Mouse (Mus musculus): ENCODE measurements around the gene Gm20503. TPM values are rescaled to one million over a fixed set of nuclear protein-coding genes. Genes with fewer than 3 reads are reported as not detected.

Gene Gm20503
- polyA plus RNA-seq, 1 experiment from 2014 or later = 10.1 TPM

- Histone ChIP-seq H3K9me3 (ENCODE audit: low read length) (no peaks in the 10 kb centered on the region), H3K27me3 (ENCODE audit: insufficient read depth, low read length) (no peaks in the 10 kb centered on the region), H3K4me3 (ENCODE audit: low read length) (peak within 1 kb of the TSS; percentile 76), H3K4me1 (ENCODE audit: insufficient read depth, low read length) (peaks cover 10% of the 10 kb centered on the region; the same call in 1 of the 2 replicates), H3K4me2 (replicated peaks; ENCODE audit: low read depth, low read length) (peak within 1 kb of the TSS; percentile 94), H3K27ac (ENCODE audit: low read length) (peak within 1 kb of the TSS; percentile 27; the same call in 1 of the 2 replicates), H3K9ac (replicated peaks; ENCODE audit: low read length) (peak within 1 kb of the TSS; percentile 79), H3K36me3 (ENCODE audit: insufficient read depth, low read length) (no peaks in the 10 kb centered on the region)
- 1% methylated on average over 28 of the region's 28 CpGs for WGBS
- peak; percentile 82 for ATAC-seq (ENCODE audit: low FRiP score, low TSS enrichment)
Measured at GRCm38 (mm10) chr4:58986540-58987190, 16.3 kb upstream of the Gm20503 start, which contains the start of gene Ptgr1. TSS of gene Ptgr1 (minus strand) at chr4:58987119.

DNA sequence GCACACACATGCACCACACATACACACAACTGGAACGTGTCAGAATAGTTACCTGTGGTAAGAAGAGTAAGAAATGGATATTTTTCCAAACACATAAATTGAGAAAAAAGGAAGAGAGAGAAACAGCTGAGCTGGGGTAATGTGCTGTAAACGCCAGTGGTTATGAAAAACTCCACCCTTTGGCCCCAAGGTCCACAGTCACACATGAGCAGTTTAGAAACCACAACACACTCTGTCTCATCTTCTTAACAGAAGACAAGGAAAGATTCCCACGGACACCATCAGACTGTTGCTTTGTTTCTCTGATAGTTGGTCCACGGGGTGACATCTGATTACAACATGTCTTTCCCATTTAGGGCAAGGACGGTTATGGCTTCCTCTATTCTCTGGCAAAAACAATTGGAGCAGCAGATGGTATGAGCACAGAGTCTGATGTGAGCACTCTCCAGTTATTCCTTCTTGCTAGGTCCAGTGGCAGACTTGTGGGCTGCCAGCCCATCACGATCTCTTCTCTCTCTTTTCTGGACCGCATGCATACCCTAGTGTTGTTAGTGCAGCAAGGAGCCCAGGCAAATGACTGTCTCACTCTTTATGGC is 13.6 kb upstream of the Gm20503 start:
- H3K4me3 ChIP-seq (ENCODE audit: low read length) = no peak overlapping the region
- H3K36me3 ChIP-seq (ENCODE audit: insufficient read depth, low read length) = no peaks in the 10 kb centered on the region
- H3K27ac ChIP-seq (ENCODE audit: low read length) = no peak overlapping the region
- no peaks in the 10 kb centered on the region for H3K9me3 ChIP-seq (ENCODE audit: low read length)
- no peak for ATAC-seq (ENCODE audit: low FRiP score, low TSS enrichment)
- WGBS = 78% methylated on average over 7 of the region's 7 CpGs
- H3K4me1 ChIP-seq (ENCODE audit: insufficient read depth, low read length) = peaks cover 10% of the 10 kb centered on the region; the same call in 1 of the 2 replicates
- H3K4me2 ChIP-seq (replicated peaks; ENCODE audit: low read depth, low read length) = no peak overlapping the region
- no peaks in the 10 kb centered on the region for H3K27me3 ChIP-seq (ENCODE audit: insufficient read depth, low read length)
- no peak overlapping the region for H3K9ac ChIP-seq (replicated peaks; ENCODE audit: low read length)

DNA sequence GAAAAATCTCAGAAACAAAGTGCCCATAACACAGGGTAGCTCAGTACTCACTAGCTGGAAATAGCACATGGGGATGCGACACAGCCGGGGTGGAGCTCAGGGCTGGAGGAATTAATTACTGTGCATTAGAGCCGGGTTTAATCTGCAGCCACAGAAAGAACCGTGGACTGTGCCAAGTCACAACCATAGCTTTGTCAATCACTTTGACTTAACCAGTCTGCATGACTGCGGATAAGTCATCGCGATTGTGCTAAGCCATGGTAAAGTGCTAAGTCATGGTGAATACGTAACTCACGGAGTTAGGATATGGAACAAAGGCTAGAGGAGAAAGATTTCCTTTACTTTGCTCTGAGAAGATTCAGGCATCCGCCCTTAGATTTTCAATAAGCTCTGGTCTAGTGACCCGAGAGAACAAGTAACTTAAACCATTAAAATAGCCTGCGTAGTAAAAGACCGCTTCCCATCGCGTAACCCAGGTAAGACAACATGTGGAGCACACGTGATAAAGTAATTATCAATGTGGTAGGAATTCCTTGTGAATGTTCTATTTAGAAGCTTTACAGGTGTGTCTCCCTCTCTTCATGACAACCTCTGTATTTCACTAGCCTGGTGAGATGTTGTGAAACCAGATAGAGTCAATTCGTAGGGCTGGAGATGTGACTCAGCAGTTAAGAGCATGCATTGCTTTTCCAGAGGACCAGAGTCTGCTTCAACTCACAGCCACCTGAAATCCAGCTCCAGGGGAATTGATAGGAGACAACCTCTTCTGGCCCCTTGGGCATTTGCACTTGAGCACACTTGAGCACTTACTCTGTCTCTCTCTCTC is 12.2 kb upstream of the Gm20503 start:
- no peak overlapping the region for H3K4me2 ChIP-seq (replicated peaks; ENCODE audit: low read depth, low read length)
- H3K4me1 ChIP-seq (ENCODE audit: insufficient read depth, low read length) = peaks cover 15% of the 10 kb centered on the region; the same call in 1 of the 2 replicates
- H3K9me3 ChIP-seq (ENCODE audit: low read length) = no peaks in the 10 kb centered on the region
- no peaks in the 10 kb centered on the region for H3K27me3 ChIP-seq (ENCODE audit: insufficient read depth, low read length)
- no peak overlapping the region for H3K27ac ChIP-seq (ENCODE audit: low read length)
- H3K36me3 ChIP-seq (ENCODE audit: insufficient read depth, low read length) = no peaks in the 10 kb centered on the region
- no peak overlapping the region for H3K9ac ChIP-seq (replicated peaks; ENCODE audit: low read length)
- no peak for ATAC-seq (ENCODE audit: low FRiP score, low TSS enrichment)
- WGBS = 87% methylated on average over 17 of the region's 17 CpGs
- no peak overlapping the region for H3K4me3 ChIP-seq (ENCODE audit: low read length)

- 77% methylated on average over 5 of the region's 5 CpGs for WGBS
- H3K9me3 ChIP-seq (ENCODE audit: low read length) = no peaks in the 10 kb centered on the region
- H3K36me3 ChIP-seq (ENCODE audit: insufficient read depth, low read length) = no peaks in the 10 kb centered on the region
- H3K4me3 ChIP-seq (ENCODE audit: low read length) = no peak overlapping the region
- H3K4me1 ChIP-seq (ENCODE audit: insufficient read depth, low read length) = peaks cover 15% of the 10 kb centered on the region; the same call in 1 of the 2 replicates
- H3K27ac ChIP-seq (ENCODE audit: low read length) = no peak overlapping the region
- ATAC-seq (ENCODE audit: low FRiP score, low TSS enrichment) = no peak
- H3K4me2 ChIP-seq (replicated peaks; ENCODE audit: low read depth, low read length) = no peak overlapping the region
- H3K27me3 ChIP-seq (ENCODE audit: insufficient read depth, low read length) = no peaks in the 10 kb centered on the region
- H3K9ac ChIP-seq (replicated peaks; ENCODE audit: low read length) = no peak overlapping the region
Measured at GRCm38 (mm10) chr4:58992195-58992594, 10.8 kb upstream of the Gm20503 start.

GRCm38 (mm10) chr4:58994762-58995161 is 8.2 kb upstream of the Gm20503 start, which contains the start of gene Dnajc25:
TSS of gene Dnajc25 (plus strand) at chr4:58995062.
- Histone ChIP-seq H3K4me1 (ENCODE audit: insufficient read depth, low read length) (0 out of 2 replicates have a peak, but pooled peaks cover 8% of the 10 kb centered on the region), H3K4me2 (replicated peaks; ENCODE audit: low read depth, low read length) (0 out of 2 replicates have a peak within 1 kb of the TSS, but pooled peaks have one; percentile 14), H3K27me3 (ENCODE audit: insufficient read depth, low read length) (no peaks in the 10 kb centered on the region), H3K9ac (replicated peaks; ENCODE audit: low read length) (no peak within 1 kb of the TSS), H3K4me3 (ENCODE audit: low read length) (no peak within 1 kb of the TSS), H3K27ac (ENCODE audit: low read length) (no peak within 1 kb of the TSS), H3K36me3 (ENCODE audit: insufficient read depth, low read length) (no peaks in the 10 kb centered on the region), H3K9me3 (ENCODE audit: low read length) (no peaks in the 10 kb centered on the region)
- no peak for ATAC-seq (ENCODE audit: low FRiP score, low TSS enrichment)
- WGBS = 72% methylated on average over 4 of the region's 4 CpGs

- Histone ChIP-seq H3K27ac (ENCODE audit: low read length) (no peak overlapping the region), H3K9me3 (ENCODE audit: low read length) (no peaks in the 10 kb centered on the region), H3K4me2 (replicated peaks; ENCODE audit: low read depth, low read length) (0 out of 2 replicates have a peak overlapping the region, but pooled peaks have one; percentile 14), H3K27me3 (ENCODE audit: insufficient read depth, low read length) (no peaks in the 10 kb centered on the region), H3K4me1 (ENCODE audit: insufficient read depth, low read length) (0 out of 2 replicates have a peak, but pooled peaks cover 8% of the 10 kb centered on the region), H3K36me3 (ENCODE audit: insufficient read depth, low read length) (no peaks in the 10 kb centered on the region), H3K4me3 (ENCODE audit: low read length) (no peak overlapping the region), H3K9ac (replicated peaks; ENCODE audit: low read length) (no peak overlapping the region)
- 33% methylated on average over 8 of the region's 8 CpGs for WGBS
- peak; percentile 85 for ATAC-seq (ENCODE audit: low FRiP score, low TSS enrichment)
Measured at GRCm38 (mm10) chr4:58995251-58995693, 7.7 kb upstream of the Gm20503 start.

DNA sequence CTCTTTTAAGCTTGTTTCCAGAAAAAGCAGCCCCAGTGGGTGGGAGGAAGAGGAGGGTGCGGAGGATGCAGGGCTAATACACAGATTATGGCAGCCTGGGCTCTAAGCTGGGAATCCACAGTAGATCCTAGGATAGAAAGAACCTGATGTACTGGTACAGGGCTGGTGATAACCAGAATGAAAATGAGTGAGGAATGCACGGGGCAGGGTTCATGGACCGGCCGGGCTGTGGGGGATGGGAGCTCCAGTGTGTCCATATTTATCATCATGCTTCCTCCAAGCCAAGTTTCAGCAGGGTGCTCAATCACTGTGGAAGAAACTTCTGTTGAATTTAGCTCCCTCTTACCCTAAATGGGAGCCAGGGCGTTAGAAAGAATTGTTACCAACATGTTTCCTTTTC is 5.9 kb upstream of the Gm20503 start:
- H3K4me2 ChIP-seq (replicated peaks; ENCODE audit: low read depth, low read length) = no peak overlapping the region
- WGBS = 61% methylated on average over 5 of the region's 5 CpGs
- no peak for ATAC-seq (ENCODE audit: low FRiP score, low TSS enrichment)

GRCm38 (mm10) chr4:58998688-58999087 is 4.3 kb upstream of the Gm20503 start:
- H3K4me1 ChIP-seq (ENCODE audit: insufficient read depth, low read length) = peaks cover 13% of the 10 kb centered on the region
- WGBS = 80% methylated on average over 1 of the region's 1 CpGs

More for the DNA sequence above, 5.9 kb upstream of the Gm20503 start:
- H3K36me3 ChIP-seq (ENCODE audit: insufficient read depth, low read length) = no peaks in the 10 kb centered on the region
- H3K27ac ChIP-seq (ENCODE audit: low read length) = no peak overlapping the region
- no peak overlapping the region for H3K4me3 ChIP-seq (ENCODE audit: low read length)
- no peaks in the 10 kb centered on the region for H3K27me3 ChIP-seq (ENCODE audit: insufficient read depth, low read length)
- H3K4me1 ChIP-seq (ENCODE audit: insufficient read depth, low read length) = 0 out of 2 replicates have a peak, but pooled peaks cover 8% of the 10 kb centered on the region
- H3K9me3 ChIP-seq (ENCODE audit: low read length) = no peaks in the 10 kb centered on the region
- H3K9ac ChIP-seq (replicated peaks; ENCODE audit: low read length) = no peak overlapping the region

GRCm38 (mm10) chr4:58999686-59000085 is 3.3 kb upstream of the Gm20503 start:
- 12% methylated on average over 2 of the region's 2 CpGs for WGBS
- Histone ChIP-seq H3K9ac (replicated peaks; ENCODE audit: low read length) (no peak overlapping the region), H3K36me3 (ENCODE audit: insufficient read depth, low read length) (no peaks in the 10 kb centered on the region), H3K9me3 (ENCODE audit: low read length) (no peaks in the 10 kb centered on the region), H3K4me3 (ENCODE audit: low read length) (no peak overlapping the region), H3K4me2 (replicated peaks; ENCODE audit: low read depth, low read length) (no peak overlapping the region), H3K4me1 (ENCODE audit: insufficient read depth, low read length) (peaks cover 21% of the 10 kb centered on the region), H3K27me3 (ENCODE audit: insufficient read depth, low read length) (no peaks in the 10 kb centered on the region), H3K27ac (ENCODE audit: low read length) (no peak overlapping the region)
- ATAC-seq (ENCODE audit: low FRiP score, low TSS enrichment) = no peak

More at GRCm38 (mm10) chr4:58998688-58999087, 4.3 kb upstream of the Gm20503 start:
- no peak for ATAC-seq (ENCODE audit: low FRiP score, low TSS enrichment)
- no peak overlapping the region for H3K9ac ChIP-seq (replicated peaks; ENCODE audit: low read length)
- H3K27ac ChIP-seq (ENCODE audit: low read length) = no peak overlapping the region
- H3K36me3 ChIP-seq (ENCODE audit: insufficient read depth, low read length) = no peaks in the 10 kb centered on the region
- H3K9me3 ChIP-seq (ENCODE audit: low read length) = no peaks in the 10 kb centered on the region
- no peak overlapping the region for H3K4me2 ChIP-seq (replicated peaks; ENCODE audit: low read depth, low read length)
- H3K4me3 ChIP-seq (ENCODE audit: low read length) = no peak overlapping the region
- H3K27me3 ChIP-seq (ENCODE audit: insufficient read depth, low read length) = no peaks in the 10 kb centered on the region
